Mouse (Mus musculus) neural tube, embryonic 12.5 days (tissue): ENCODE measurements at regions not wholly inside any gene's neighbourhood (a gene's known extent, or its start where the extent isn't known, plus 50 kb on each side); places are given as distances from the start of the nearest gene placed in this dataset.
A peak's percentile ranks its signal among the peaks of the same experiment; 100 is the strongest.

Experiments used
- ATAC-seq: fragments of 200-750 bp; cut with Nextera tagmentation; 2 replicates; pipeline ENCODE4 v1.8.0; 2017; ENCODE audit warnings: low read depth, mild to moderate bottlenecking, moderate TSS enrichment, moderate library complexity; ENCODE audit not compliant: low FRiP score
- H3K27ac ChIP-seq: fragments of 300-500 bp; sonication (generic); 2 replicates; pipeline ENCODE4 v1.5.1; 2016
- H3K27me3 ChIP-seq: fragments of 300-500 bp; sonication (generic); replicated peaks from 2 replicates; pipeline ENCODE4 v1.6.1; 2016; ENCODE audit warnings: mild to moderate bottlenecking
- H3K36me3 ChIP-seq: fragments of 300-500 bp; sonication (generic); 2 replicates; pipeline ENCODE4 v1.6.1; 2016; ENCODE audit warnings: mild to moderate bottlenecking
- H3K4me1 ChIP-seq: fragments of 300-500 bp; sonication (generic); 2 replicates; pipeline ENCODE4 v1.6.1; 2016
- H3K4me2 ChIP-seq: fragments of 300-500 bp; sonication (generic); replicated peaks from 2 replicates; pipeline ENCODE4 v1.6.1; 2016; ENCODE audit warnings: mild to moderate bottlenecking
- H3K4me3 ChIP-seq: fragments of 300-500 bp; sonication (generic); 2 replicates; pipeline ENCODE4 v1.5.1; 2016
- H3K9ac ChIP-seq: fragments of 300-500 bp; sonication (generic); 2 replicates; pipeline ENCODE4 v1.6.1; 2016; ENCODE audit warnings: mild to moderate bottlenecking
- H3K9me3 ChIP-seq: fragments of 300-500 bp; sonication (generic); 2 replicates; pipeline ENCODE4 v1.6.1; 2016; ENCODE audit warnings: mild to moderate bottlenecking
- WGBS: fragments of 180-500 bp; shearing (Covaris S2); methylation state at CpG from one replicate; pipeline ENCODE4 v1.1.7; 2016; 5-methylcytosine and 5-hydroxymethylcytosine counted together

- no peak overlapping the region for H3K4me2 ChIP-seq
- H3K9ac ChIP-seq = no peak overlapping the region
- H3K4me3 ChIP-seq = no peak overlapping the region
- WGBS = 70% methylated on average over 3 of the region's 3 CpGs
- no peaks in the 10 kb centered on the region for H3K4me1 ChIP-seq
- ATAC-seq = no peak
- H3K27ac ChIP-seq = no peak overlapping the region
- no peaks in the 10 kb centered on the region for H3K27me3 ChIP-seq
- no peaks in the 10 kb centered on the region for H3K36me3 ChIP-seq
- H3K9me3 ChIP-seq = no peaks in the 10 kb centered on the region
Observed at GRCm38 (mm10) chr10:43729184-43729583, 151.1 kb downstream of the Cd24a start.

- ATAC-seq = no peak
- Histone ChIP-seq H3K27me3 (no peaks in the 10 kb centered on the region), H3K27ac (no peak overlapping the region), H3K36me3 (no peaks in the 10 kb centered on the region), H3K4me2 (no peak overlapping the region), H3K4me1 (no peaks in the 10 kb centered on the region), H3K9ac (no peak overlapping the region), H3K4me3 (no peak overlapping the region), H3K9me3 (no peaks in the 10 kb centered on the region)
- WGBS = 86% methylated on average over 13 of the region's 13 CpGs
Observed at GRCm38 (mm10) chr10:43733618-43734415, 155.7 kb downstream of the Cd24a start.

GRCm38 (mm10) chr10:43739181-43739580, 161.1 kb downstream of the Cd24a start:
- no peak for ATAC-seq
- Histone ChIP-seq H3K9ac (no peak overlapping the region), H3K27ac (no peak overlapping the region), H3K4me3 (no peak overlapping the region), H3K4me1 (peaks cover 17% of the 10 kb centered on the region), H3K27me3 (no peaks in the 10 kb centered on the region), H3K9me3 (no peaks in the 10 kb centered on the region), H3K4me2 (no peak overlapping the region), H3K36me3 (no peaks in the 10 kb centered on the region)
- 86% methylated on average over 2 of the region's 2 CpGs for WGBS

- Histone ChIP-seq H3K4me3 (no peak overlapping the region), H3K4me1 (peaks cover 17% of the 10 kb centered on the region), H3K9me3 (no peaks in the 10 kb centered on the region), H3K4me2 (no peak overlapping the region), H3K36me3 (no peaks in the 10 kb centered on the region), H3K27me3 (no peaks in the 10 kb centered on the region), H3K27ac (no peak overlapping the region), H3K9ac (no peak overlapping the region)
- ATAC-seq = no peak
- 56% methylated on average over 8 of the region's 8 CpGs for WGBS
Observed at GRCm38 (mm10) chr10:43739718-43740117, 161.6 kb downstream of the Cd24a start.

- no peak for ATAC-seq
- Histone ChIP-seq H3K4me2 (no peak overlapping the region), H3K9ac (no peak overlapping the region), H3K4me3 (no peak overlapping the region), H3K9me3 (no peaks in the 10 kb centered on the region), H3K36me3 (no peaks in the 10 kb centered on the region), H3K27me3 (no peaks in the 10 kb centered on the region), H3K27ac (no peak overlapping the region), H3K4me1 (peaks cover 17% of the 10 kb centered on the region)
- WGBS = 39% methylated on average over 13 of the region's 13 CpGs
Observed at GRCm38 (mm10) chr10:43740204-43740865, 161.2 kb downstream of the Qrsl1 start.

GRCm38 (mm10) chr10:43741361-43742084, 160.0 kb downstream of the Qrsl1 start:
- no peak for ATAC-seq
- no peak overlapping the region for H3K27ac ChIP-seq
- 53% methylated on average over 18 of the region's 18 CpGs for WGBS
- no peaks in the 10 kb centered on the region for H3K27me3 ChIP-seq
- H3K4me2 ChIP-seq = no peak overlapping the region
- H3K4me1 ChIP-seq = peaks cover 17% of the 10 kb centered on the region
- H3K36me3 ChIP-seq = no peaks in the 10 kb centered on the region
- no peak overlapping the region for H3K9ac ChIP-seq
- H3K4me3 ChIP-seq = no peak overlapping the region
- H3K9me3 ChIP-seq = no peaks in the 10 kb centered on the region

GRCm38 (mm10) chr10:43742085-43743054, 159.2 kb downstream of the Qrsl1 start:
- no peaks in the 10 kb centered on the region for H3K9me3 ChIP-seq
- peak overlapping the region; percentile 52 for H3K4me2 ChIP-seq
- H3K4me1 ChIP-seq = peaks cover 17% of the 10 kb centered on the region
- no peaks in the 10 kb centered on the region for H3K27me3 ChIP-seq
- no peak overlapping the region for H3K27ac ChIP-seq
- no peak overlapping the region for H3K9ac ChIP-seq
- H3K36me3 ChIP-seq = no peaks in the 10 kb centered on the region
- 8% methylated on average over 15 of the region's 15 CpGs for WGBS
- H3K4me3 ChIP-seq = 0 out of 2 replicates have a peak overlapping the region, but pooled peaks have one; percentile 13
- ATAC-seq = peak; percentile 65

GRCm38 (mm10) chr10:43743188-43744120, 158.1 kb downstream of the Qrsl1 start:
- no peaks in the 10 kb centered on the region for H3K27me3 ChIP-seq
- no peak overlapping the region for H3K27ac ChIP-seq
- peaks cover 17% of the 10 kb centered on the region for H3K4me1 ChIP-seq
- H3K4me2 ChIP-seq = 0 out of 2 replicates have a peak overlapping the region, but pooled peaks have one; percentile 52
- 97% methylated on average over 7 of the region's 7 CpGs for WGBS
- H3K9me3 ChIP-seq = no peaks in the 10 kb centered on the region
- ATAC-seq = no peak
- no peaks in the 10 kb centered on the region for H3K36me3 ChIP-seq
- no peak overlapping the region for H3K9ac ChIP-seq
- H3K4me3 ChIP-seq = no peak overlapping the region

- no peak overlapping the region for H3K27ac ChIP-seq
- WGBS = 69% methylated on average over 8 of the region's 8 CpGs
- no peaks in the 10 kb centered on the region for H3K36me3 ChIP-seq
- H3K4me1 ChIP-seq = peaks cover 7% of the 10 kb centered on the region; the same call in 1 of the 2 replicates
- no peak overlapping the region for H3K9ac ChIP-seq
- H3K4me2 ChIP-seq = no peak overlapping the region
- no peak for ATAC-seq
- H3K27me3 ChIP-seq = no peaks in the 10 kb centered on the region
- no peak overlapping the region for H3K4me3 ChIP-seq
- H3K9me3 ChIP-seq = no peaks in the 10 kb centered on the region
Observed at GRCm38 (mm10) chr10:43745931-43746630, 155.5 kb downstream of the Qrsl1 start.

- no peaks in the 10 kb centered on the region for H3K36me3 ChIP-seq
- H3K9ac ChIP-seq = no peak overlapping the region
- H3K27me3 ChIP-seq = no peaks in the 10 kb centered on the region
- H3K4me1 ChIP-seq = 0 out of 2 replicates have a peak, but pooled peaks cover 1% of the 10 kb centered on the region
- no peak overlapping the region for H3K4me3 ChIP-seq
- H3K9me3 ChIP-seq = no peaks in the 10 kb centered on the region
- no peak overlapping the region for H3K27ac ChIP-seq
- WGBS = 100% methylated on average over 1 of the region's 1 CpGs
- no peak overlapping the region for H3K4me2 ChIP-seq
- ATAC-seq = no peak
Observed at GRCm38 (mm10) chr10:43746631-43747001, 154.9 kb downstream of the Qrsl1 start.
